Mouse (Mus musculus): ENCODE measurements around the gene Smyd3.

DNA sequence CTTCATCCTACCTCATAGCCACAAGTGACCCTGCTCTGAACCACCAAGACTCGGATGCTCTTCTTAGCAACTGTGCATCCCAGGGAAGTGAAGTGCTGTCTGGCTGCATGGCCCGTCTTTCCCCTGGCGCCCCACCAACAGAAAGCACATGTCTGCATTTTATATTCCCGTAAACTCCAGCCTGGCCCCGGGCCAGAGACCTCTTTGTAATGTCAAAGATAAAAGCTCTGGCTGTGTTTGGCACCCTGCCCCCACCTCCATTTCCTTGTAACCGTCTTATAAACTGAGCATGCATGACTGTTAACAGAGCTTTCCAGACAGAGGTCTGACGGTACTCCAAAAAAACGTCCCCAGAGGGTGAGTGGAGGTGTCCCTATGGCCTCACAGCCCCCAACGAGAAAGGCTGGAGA lies 456.1 kb downstream of the Smyd3 start:
- TF ChIP-seq EP300 (IDR thresholded peaks at IDR 0.05; ENCODE audit: insufficient read depth, low read depth, low read length) (no peak), POLR2A (IDR thresholded peaks at IDR 0.05; ENCODE audit: insufficient read depth, low read depth, low read length) (no peak)
